Mouse (Mus musculus): Measurements from ENCODE around the gene Phyhipl.

GRCm38 (mm10) chr10:70648831-70649230 is 6.9 kb downstream of the Phyhipl start:
- TF ChIP-seq POLR2A (IDR thresholded peaks at IDR 0.05; ENCODE audit: low read depth, low read length) (no peak), CTCF (IDR thresholded peaks at IDR 0.05; ENCODE audit: borderline replicate concordance, insufficient read depth, low read length) (no peak)

Measured in embryonic fibroblast, embryonic 13.5 days (primary cell).